Mouse (Mus musculus) heart, postnatal 0 days (tissue): ENCODE results near the gene Gm38394.

Experiments
- CTCF ChIP-seq: IDR thresholded peaks from 2 replicates; pipeline ENCODE4 v1.5.1; 2016; ENCODE audit warnings: antibody characterized with exemption, control low read depth, low read depth
- EP300 ChIP-seq: IDR thresholded peaks from 2 replicates; pipeline ENCODE4 v1.6.1; 2016; ENCODE audit warnings: antibody characterized with exemption, low read depth

DNA sequence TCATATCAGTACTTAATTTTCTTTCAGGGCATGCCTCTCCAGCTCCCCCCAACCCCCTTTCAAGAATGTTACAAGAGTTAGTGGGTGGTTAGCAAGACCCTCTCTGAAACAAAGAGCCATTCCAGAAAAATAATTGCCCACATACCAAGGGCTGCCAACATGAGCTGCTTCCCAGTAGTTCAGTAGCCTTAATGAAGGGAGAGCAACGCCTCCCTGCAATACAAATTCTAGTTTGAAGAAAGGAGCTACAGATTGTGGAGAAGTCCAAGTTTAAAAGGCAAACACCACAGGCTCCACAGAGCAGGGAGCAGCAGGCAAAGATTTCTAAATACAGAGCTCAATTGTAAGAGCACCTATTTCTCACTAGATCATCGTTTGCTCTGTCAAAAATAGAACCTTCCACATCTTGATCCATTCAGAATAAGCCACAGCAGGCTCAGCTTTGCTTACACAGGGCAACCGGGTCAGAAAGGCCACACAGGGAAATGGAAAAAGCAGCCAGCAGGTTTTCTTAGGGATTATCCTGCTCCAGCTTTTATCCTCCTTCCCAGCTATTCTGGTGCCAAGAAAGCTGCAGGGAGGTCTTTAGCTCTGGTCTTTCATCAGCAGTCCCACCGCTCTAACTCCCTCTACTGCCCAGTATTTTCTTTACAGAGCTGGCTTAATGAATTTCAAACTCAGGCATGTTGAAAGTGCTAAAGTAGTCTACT lies 64.7 kb downstream of the Gm38394 start:
- TF ChIP-seq EP300 (no peak), CTCF (peak; percentile 51)
